Mouse (Mus musculus) ovary, postnatal 14 days (tissue): ENCODE results near the gene Pdpk1.

Experiments used
- DNase-seq: peaks from one replicate; pipeline ENCODE4 v3.0.0; 2022; ENCODE audit warnings: low spot score

Gene Pdpk1

GRCm38 (mm10) chr17:24150824-24151223 lies at the start of gene Pdpk1:
Gene Pdpk1, minus strand, starts transcription at chr17:24150924.
- no peak for DNase-seq

DNA sequence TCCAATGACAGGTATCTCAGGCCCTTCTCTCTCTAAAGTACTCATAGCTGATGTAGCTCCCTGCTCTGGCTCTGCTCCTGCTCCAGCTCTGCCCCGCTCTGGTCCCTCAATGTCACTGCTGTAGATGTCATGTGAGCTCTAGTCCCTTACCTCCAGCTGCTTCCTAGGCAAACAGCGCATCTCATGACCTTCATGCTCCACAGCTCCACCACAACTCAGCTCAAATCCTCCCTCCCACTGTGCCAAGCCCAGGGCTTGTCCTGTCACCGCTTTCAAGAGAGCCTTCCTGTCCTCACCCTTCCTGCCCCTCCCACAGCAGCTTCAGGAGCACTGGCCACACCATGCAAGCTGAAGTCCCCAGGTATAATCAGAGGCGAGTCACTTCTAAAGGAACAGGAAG lies 49.0 kb upstream of the Pdpk1 start:
- DNase-seq, result no peak

DNA sequence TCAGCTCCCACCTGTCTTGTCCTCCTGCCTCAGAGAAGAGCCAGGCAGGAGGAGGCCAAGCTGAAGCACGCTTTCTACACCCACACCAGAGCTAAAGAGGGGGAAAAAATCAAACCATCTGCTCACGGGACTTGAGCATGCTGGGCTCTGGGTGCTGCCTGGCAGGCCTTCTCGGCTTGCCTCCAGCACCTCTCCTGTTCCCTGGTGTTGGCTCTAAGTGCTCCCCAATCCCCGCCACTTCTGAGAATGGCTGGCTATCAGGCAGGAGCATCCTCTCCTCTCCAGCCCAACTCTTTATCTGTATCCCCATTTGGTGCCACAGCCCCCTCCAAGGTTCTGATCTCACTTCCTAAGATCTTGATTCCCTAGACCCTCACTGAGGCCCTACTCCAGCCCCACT lies 48.5 kb upstream of the Pdpk1 start:
- no peak for DNase-seq

DNA sequence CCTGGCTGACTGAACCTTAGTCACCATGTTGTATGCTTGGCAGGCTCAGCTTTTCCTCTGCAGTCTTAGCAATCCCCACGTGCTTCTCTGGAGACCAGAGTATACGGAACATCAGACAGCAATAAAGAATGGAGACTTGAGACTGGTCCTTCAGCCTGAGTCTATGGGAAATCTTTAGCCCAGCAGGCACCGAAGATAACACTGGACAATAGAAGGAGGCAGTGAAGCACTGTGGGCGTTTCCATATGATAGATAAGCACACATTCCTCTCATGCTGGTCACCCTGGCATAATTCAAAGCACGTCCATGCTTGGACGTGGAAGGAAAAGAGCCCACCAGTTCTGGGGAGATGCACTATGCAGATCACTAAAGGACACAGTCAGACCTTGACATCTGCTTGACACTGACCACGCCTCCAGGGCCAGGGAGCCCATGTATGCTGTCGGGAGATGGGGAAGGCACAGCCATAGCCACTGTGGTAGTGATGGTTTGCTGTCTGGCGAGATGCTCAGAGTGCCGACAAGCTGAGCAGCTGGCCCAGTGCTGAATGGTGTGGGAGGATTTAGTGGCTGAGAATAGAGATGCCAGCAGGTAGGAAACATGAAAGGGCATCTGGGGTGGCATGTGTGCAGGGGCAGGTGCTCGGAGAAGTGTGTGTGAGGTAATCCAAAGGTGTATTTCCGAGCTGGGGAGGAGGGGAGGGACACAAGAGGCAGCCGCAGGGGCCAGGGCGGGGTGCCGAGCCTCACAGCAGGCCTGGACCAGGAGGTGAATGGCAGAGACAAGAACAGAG lies 46.5 kb upstream of the Pdpk1 start:
- no peak for DNase-seq

GRCm38 (mm10) chr17:24195349-24195748 lies 44.6 kb upstream of the Pdpk1 start:
- DNase-seq, result no peak

DNA sequence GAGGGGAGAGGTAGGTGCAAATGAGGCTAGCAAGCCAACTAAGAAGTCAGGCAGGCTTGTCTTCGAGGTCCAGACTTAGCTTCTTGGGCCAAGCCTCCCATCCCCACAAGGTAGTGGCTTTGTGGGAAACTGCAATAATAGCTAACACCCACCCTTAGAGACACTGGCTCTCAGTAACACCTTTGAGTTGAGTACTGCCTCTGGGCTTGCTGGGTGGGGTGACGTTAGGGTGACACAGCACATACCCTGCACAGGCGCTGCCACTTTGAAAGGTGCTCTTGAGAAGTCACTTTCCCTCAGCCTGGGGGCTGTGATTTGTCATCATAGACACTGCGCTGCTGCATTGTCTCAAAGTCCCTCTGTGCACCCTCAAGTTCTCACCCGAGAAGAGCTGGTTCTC lies 43.0 kb upstream of the Pdpk1 start:
- DNase-seq, result no peak

DNA sequence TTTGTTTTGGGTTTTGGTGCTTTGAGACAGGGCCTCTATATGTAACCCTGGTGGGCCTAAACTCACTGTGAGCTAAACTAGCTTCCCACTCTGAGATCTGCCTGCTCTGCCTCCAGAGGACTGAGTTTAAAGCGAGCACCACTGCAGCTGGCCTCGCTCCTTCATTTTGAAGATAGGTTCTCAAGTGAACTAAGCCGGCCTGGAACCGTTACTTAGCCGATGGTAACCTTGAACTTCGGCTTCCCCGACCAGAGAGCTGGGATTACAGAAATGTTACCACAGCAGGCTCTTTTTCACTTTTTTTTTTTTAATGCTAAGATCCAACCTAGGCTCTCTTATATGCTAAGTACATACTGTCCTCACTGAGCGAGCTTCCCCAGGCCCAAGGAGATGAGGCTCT lies 42.5 kb upstream of the Pdpk1 start:
- no peak for DNase-seq

GRCm38 (mm10) chr17:24192848-24193247 lies 42.1 kb upstream of the Pdpk1 start:
- DNase-seq, result no peak

- no peak for DNase-seq
Observed at GRCm38 (mm10) chr17:24191481-24191880, 40.8 kb upstream of the Pdpk1 start.

DNA sequence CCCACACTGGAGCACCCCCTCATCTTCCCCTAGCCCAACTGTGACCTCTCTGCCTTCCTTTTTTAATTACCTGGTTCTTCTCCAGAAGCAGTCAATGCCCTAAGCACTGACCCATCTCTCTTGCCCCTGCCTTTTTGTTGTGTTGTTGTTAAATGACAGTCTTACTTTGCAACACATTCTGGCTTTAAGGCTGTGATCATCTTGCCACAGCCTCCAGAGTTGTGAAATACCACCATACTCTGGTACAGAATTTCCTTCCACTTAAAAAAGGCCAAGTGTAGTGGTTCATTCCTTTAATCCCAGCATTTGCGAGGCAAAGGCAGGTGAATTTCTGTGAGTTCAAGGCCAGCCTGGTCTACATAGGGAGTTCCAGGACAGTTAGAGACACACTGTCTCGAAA lies 40.2 kb upstream of the Pdpk1 start:
- no peak for DNase-seq

DNA sequence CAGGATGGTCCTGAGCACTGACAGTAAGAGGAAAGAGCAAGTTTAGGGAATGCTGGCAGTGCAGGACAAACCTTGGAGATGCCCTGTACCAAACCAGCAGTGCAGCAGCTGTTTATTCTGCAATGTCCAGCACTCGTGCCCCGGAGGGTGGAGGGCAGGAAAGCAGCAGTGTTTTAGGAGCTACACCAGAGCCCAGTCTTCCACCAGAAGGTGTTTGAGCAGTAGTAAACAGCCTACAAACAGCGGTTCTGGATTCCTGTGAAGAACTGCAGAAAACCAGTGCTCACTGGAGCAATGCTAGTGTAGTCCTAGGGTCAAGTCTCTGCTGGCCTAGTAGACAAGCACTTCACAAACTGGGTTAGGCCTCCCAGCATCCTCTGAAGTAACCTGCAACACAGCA lies 23.5 kb upstream of the Pdpk1 start:
- no peak for DNase-seq

DNA sequence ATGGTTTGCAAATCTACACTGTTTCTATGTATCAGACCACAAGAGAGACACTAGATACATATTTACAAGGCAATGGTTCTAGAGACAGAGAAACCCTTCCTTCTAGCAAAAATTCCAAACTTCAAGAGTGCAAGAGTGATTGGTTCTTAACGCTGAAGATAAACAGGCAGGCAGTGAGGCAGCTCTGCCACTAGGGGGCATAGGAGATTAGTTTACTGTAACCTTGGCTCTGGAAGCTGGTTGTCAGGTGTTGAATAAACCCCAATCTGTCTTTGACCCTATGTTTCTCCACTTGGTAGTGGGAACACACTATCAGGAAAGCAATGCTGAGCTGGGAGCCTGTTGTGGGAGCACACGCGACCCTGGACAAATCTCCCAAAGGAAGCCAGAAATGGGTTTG lies 22.7 kb upstream of the Pdpk1 start:
- peak; percentile 51 for DNase-seq

GRCm38 (mm10) chr17:24171738-24172137 lies 21.0 kb upstream of the Pdpk1 start:
- no peak for DNase-seq

DNA sequence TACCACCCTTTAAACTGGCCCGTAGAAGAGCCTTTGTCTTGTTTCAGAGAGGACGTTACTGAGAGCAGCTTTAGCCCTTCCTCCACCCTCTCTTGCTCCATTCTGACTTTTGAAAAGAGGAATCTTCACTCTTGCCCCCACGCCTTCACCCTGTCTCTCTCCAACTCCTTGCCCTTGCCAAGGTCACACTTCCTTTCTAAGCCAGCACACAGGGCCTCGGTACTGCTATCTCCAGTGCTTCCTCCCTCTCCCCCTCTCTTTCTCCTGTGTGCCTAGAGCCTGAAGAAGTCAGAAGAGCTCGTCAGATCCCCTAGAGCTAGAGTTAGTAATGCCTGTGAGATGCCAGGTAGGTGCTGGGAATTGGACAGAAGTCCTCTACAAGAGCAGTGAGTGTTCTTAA lies 20.0 kb upstream of the Pdpk1 start:
- DNase-seq, result no peak

DNA sequence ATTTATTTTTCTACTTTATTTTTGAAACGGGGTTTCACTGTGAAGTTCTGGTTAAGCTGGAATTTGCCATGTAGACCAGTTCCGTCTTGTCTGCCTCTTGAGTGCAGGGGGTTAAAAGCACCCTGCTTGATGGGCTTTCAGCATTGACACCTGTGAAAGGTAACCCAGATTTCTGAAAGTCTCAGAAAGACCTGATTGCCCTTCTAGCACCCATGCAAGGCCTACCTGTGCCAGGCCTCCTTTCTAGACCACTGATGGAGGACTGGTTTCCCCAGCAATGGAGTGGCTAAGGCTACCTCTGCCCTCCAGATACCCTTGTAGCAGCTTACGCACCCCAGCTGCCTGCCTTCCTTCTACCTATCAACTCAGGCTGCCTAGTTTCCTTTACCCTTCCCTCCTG lies 19.4 kb upstream of the Pdpk1 start:
- no peak for DNase-seq

- peak; percentile 90 for DNase-seq
Observed at GRCm38 (mm10) chr17:24169317-24170065, 18.8 kb upstream of the Pdpk1 start, which contains the start of gene Atp6v0c. Gene Atp6v0c, minus strand, starts transcription at chr17:24169702.

- peak; percentile 42 for DNase-seq
Observed at GRCm38 (mm10) chr17:24168590-24169277, 18.0 kb upstream of the Pdpk1 start.

DNA sequence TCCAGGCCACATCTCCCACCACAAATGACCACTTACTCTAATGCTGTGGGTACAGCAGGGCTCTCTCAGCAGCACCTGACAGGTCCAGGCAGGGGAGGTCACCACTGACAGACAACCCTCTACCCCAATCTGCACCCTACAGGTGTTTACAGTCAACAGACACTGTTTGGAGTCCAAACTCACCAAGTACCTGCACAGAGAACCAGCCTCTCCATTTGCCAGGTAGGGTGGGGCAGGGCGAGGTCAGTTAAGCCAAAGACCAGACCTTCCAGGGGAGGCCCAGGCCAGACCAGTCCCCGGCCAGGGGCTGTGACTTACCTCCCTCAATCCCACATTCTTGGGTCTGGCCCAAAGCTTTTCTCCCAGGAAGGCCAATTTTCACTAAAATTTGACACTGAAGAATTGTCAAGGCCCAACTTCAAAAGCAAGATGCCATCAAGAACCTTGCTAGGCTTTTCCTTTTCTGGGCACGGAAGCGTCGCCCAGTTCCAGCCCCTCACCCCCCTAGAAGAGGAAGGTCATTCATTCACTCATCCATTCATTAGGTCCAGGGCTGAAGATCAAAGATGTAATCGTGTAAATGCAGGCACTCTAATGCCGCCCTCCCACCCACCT lies 17.3 kb upstream of the Pdpk1 start:
- no peak for DNase-seq

GRCm38 (mm10) chr17:24167120-24167519 lies 16.4 kb upstream of the Pdpk1 start:
- no peak for DNase-seq

DNA sequence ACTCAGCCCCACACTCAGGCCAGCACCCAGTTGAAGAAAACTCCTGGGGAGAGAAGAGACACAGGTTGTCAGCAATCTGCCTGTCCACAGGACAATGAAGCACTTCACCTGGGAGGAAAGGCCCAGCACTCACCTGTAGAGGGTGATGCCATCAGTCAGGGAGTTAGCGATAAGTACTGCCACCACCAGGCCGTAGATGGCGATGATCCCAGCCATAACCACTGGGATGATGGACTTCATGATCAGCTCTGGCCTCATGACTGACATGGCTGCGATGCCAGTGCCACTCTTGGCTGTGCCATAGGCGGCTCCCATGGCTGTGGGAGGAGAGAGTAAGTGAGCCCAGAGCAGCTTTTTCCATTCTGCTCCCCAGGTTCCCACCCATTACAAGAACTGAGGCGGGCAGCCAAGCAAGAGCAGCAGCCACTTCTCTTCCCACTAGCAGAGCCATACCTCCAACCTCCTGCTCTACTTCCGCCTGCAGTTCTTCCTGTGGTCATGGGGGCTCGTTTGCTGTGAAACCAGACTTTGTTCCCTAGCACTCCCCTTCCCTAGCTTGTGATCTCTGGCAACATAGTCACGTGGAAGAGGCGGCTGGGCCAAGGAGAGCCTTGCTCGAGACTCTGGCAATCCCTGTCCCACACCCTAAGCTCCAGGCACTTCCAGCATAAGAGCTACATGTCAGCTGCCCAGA lies 14.0 kb upstream of the Pdpk1 start:
- DNase-seq, result no peak

DNA sequence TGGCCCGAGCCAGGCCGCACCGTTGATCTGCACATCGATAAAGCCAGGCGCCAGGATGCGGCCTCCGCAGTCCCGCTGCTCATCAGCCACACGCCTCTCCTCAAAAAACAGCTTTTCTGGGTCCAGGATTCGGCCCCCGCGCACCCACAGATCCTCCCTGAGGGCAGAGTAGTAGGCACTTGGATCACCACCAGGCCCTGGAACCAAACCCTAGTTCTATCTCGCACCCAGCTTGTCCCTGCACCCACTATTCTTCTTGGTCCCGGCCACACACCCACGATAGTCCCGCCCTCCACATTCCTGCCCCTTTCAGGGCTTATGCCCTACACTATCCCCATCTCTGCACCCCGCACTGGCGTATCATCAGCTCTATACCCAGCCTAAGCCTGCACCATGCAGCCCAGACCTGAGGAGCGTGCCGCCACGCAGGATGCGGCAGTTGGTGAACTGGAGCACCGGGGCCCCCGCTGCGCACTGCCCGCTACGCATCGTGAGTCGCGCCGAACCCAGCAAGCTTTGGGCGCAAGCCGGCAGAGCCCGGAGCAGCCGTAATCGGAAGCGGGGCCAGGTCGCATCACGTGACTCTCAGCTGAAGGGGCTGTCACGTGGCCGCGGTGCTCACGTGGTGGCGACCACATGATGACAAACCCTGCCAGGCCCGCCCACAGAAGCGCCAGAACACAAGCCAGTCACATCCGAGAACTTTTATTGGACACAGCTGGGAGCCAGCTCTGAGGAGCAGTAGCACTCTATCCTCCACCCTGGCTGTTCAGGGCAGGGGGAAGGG lies 12.6 kb upstream of the Pdpk1 start, which contains the start of gene Amdhd2:
Amdhd2 (minus strand) TSS at position 591 of the 787 bp plus-strand sequence.
- DNase-seq, result peak; percentile 96
